Mouse (Mus musculus) layer of hippocampus, postnatal 25 days (tissue): ENCODE measurements around the gene Olfr484. TPM values are rescaled to one million over a fixed set of nuclear protein-coding genes. Genes with fewer than 3 reads are reported as not detected.
"Not testable (repeated sequence)": the region's sequence is repeated elsewhere in the genome, so short reads cannot be mapped to it uniquely, and the experiment has no call there.

Experiments
- DNase-seq, 2 experiments: peaks; one replicate each; pipeline ENCODE4 v3.0.0; 2022; ENCODE audit warnings: mixed read lengths in 2 of 2, low spot score in 1 of 2; ENCODE audit errors: extremely low spot score in 1 of 2
- total RNA-seq, 2 experiments: library from RNA; stranded (reverse); gene quantifications; 2 replicates each; pipeline ENCODE4 v1.2.3; 2021

Olfr484 gene
- not detected for total RNA-seq

- no peak for DNase-seq
These were observed at the start of gene Olfr484 for GRCm38 (mm10) chr7:108127349-108127748. Olfr484 (minus strand) TSS chr7:108127449.

DNA sequence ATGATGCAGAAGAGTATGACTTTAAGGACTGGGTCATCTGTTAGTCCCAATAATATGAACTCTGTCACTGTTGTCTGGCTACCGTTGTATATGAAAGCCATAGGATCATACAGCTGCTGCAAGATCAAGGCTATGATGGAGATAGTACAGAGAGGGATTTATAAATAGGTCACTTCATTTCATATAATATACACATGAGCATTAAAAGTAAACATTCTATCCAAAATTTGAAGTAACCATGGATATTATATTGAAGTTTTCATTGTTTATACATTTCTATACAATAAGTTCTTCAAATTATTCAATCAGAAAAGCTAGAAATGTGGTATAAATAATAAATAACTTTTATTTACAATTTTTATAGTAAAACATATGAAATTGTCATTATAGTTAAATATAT, 45.4 kb upstream of the Olfr484 start, which contains the start of gene Olfr486:
Gene Olfr486 (minus strand): TSS at position 101 of the 400 bp plus-strand sequence.
- DNase-seq: not testable (repeated sequence)

GRCm38 (mm10) chr7:108159771-108160170, 32.5 kb upstream of the Olfr484 start, which contains the start of gene Olfr485:
Olfr485 (minus strand) TSS chr7:108159871.
- DNase-seq: no peak

DNA sequence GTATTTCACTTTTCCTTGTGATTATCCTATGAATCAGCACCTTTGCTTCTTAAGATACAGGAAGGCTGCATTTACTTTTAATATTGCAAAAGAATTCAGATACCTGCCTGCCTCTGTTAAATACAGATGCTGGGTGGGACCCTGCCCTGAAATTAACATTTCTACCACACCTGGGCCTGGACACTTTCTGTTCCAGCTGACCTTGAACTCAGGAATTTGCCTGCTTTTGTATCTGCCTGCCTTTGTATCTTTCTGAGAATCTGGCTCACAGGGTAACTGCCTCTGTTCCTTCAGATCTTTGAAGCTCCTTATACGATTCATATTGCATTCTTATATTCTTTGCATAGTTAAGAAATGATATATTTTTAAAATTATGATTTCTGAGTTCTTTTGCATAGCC, 5.8 kb downstream of the Olfr484 start:
- no peak for DNase-seq

DNA sequence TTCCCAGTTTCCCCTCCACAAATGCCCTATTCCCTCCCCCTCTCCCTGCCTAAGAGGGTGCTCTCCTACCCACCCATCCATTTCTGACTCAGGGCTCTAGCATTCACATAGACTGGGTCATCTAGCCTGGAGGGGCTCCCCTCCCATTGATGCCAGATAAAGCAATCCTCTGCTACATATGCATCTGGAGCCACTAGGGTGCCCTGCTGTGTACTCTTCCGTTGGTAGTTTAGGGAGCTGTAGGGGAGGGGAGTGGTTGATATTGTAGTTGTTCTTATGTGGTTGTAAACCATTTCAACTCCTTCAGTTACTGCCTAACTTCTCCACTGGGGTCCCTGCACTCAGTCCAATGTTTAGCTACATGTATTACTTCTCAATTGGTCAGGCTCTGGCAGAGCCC, 6.6 kb downstream of the Olfr484 start:
- no peak for DNase-seq

DNA sequence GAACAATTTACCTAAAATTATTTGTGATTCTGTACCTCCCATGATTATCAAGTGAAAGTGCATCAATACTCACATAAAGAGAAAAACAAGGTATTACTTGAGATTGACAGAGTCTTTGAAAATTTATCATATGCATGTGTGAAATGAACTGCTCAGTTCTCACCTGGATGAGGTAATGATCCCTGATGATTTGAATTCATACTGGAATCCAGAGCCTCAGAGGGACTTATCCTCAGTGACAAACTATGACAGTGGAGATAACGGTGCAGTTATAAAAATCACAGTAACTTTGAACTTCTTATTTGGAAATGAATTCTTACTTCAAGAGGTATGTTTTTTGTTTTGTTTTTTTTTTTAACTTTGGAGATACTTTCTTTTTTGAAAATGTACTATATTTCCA, 26.7 kb downstream of the Olfr484 start, which contains the start of gene Olfr483:
Gene Olfr483 (plus strand): TSS at position 301 of the 400 bp plus-strand sequence.
- DNase-seq: no peak

DNA sequence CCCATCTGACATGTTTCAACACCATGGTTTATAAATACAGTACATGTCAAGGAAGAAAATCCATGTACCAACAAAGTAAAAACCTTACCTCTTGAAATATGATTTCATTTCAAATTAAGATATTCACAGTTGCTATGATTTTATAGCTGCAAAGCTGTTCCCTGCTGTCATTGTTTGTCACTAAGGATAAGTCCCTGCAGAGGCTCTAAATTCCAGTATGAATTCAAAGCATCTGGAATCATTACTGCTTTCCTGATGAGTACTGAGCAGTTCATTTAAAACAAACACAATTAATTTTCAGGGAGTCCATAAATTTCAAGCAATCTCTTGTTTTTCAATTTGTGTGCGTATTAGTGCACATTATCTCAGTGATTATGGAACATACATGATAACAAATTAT, 29.8 kb downstream of the Olfr484 start, which contains the start of gene Olfr482:
Gene Olfr482 (minus strand): TSS at position 101 of the 400 bp plus-strand sequence.
- DNase-seq: no peak

GRCm38 (mm10) chr7:108079555-108079954, 47.7 kb downstream of the Olfr484 start, which contains the start of gene Olfr481:
Olfr481 (plus strand) TSS chr7:108079855.
- no peak for DNase-seq

Other genes with a start within 250 kb of the Olfr484 start
- gene Olfr472, start 229.5 kb downstream of the Olfr484 start, total RNA-seq: not detected
- gene Olfr473, start 197.0 kb downstream of the Olfr484 start, total RNA-seq: not detected
- not detected for gene Olfr474, start 172.8 kb downstream of the Olfr484 start, total RNA-seq
- not detected for gene Olfr476, start 162.6 kb downstream of the Olfr484 start, total RNA-seq
- gene Olfr477, start 140.8 kb downstream of the Olfr484 start, total RNA-seq: not detected
- not detected for gene Olfr478, start 93.5 kb downstream of the Olfr484 start, total RNA-seq
- not detected for gene Olfr479, start 76.8 kb downstream of the Olfr484 start, total RNA-seq
- not detected for gene Olfr480, start 60.1 kb downstream of the Olfr484 start, total RNA-seq
- not detected for gene Olfr481, start 47.6 kb downstream of the Olfr484 start, total RNA-seq
- 1 to 10 TPM; 1.6 to 1.8 TPM for gene Olfr482, start 29.9 kb downstream of the Olfr484 start, total RNA-seq
- gene Olfr483, start 26.6 kb downstream of the Olfr484 start, total RNA-seq: not detected
- gene Olfr485, start 32.4 kb upstream of the Olfr484 start, total RNA-seq: not detected
- gene Olfr486, start 45.3 kb upstream of the Olfr484 start, total RNA-seq: not detected
- gene Olfr487, start 87.2 kb upstream of the Olfr484 start, total RNA-seq: not detected
- not detected for gene Olfr488, start 130.9 kb upstream of the Olfr484 start, total RNA-seq
- not detected for gene Olfr490, start 161.5 kb upstream of the Olfr484 start, total RNA-seq
- not detected for gene Olfr491, start 186.0 kb upstream of the Olfr484 start, total RNA-seq
- gene Olfr492, start 196.2 kb upstream of the Olfr484 start, total RNA-seq: not detected
- gene Olfr493, start 219.5 kb upstream of the Olfr484 start, total RNA-seq: not detected
- gene Olfr494, start 237.9 kb upstream of the Olfr484 start, total RNA-seq: not detected